Mouse (Mus musculus): ENCODE results near the gene Med24. TPM values are rescaled to one million over a fixed set of nuclear protein-coding genes. Genes with fewer than 3 reads are reported as not detected.
"Not testable (repeated sequence)": the region's sequence is repeated elsewhere in the genome, so short reads cannot be mapped to it uniquely, and the experiment has no call there.

Med24 gene
- total RNA-seq, 2 experiments from 2014 or later, result 14.7 to 30.6 TPM

- no peak for ATAC-seq (replicated peaks; ENCODE audit: low FRiP score, poor library complexity, severe bottlenecking)
These were observed 30.2 kb downstream of the Med24 start for GRCm38 (mm10) chr11:98698849-98699640.

GRCm38 (mm10) chr11:98697225-98697624 lies 32.0 kb downstream of the Med24 start:
- no peak for ATAC-seq (replicated peaks; ENCODE audit: low FRiP score, poor library complexity, severe bottlenecking)

- no peak for ATAC-seq (replicated peaks; ENCODE audit: low FRiP score, poor library complexity, severe bottlenecking)
These were observed 32.6 kb downstream of the Med24 start for GRCm38 (mm10) chr11:98696454-98697216.

- no peak for ATAC-seq (replicated peaks; ENCODE audit: low FRiP score, poor library complexity, severe bottlenecking)
These were observed 33.8 kb downstream of the Med24 start for GRCm38 (mm10) chr11:98695408-98695807.

DNA sequence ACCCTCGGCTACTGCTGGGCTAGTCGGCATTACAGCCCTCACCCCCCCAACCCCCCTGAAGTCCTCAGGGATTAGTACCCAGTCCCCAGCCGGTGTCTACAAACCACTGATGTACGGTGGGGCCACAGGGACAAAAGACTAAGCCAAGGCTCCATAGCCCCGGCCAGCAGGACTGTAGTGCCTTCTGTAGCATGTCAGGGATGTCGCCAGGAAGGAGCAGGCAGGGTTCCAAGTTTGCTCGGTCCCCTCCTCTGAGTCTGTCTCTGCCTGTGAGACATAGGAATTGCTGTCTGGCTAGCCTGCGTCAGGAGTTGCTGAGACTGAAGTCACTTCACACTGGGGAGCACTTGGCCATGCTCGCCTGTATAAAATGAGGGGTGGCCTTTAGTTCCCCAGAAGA lies 34.9 kb downstream of the Med24 start:
- no peak for ATAC-seq (replicated peaks; ENCODE audit: low FRiP score, poor library complexity, severe bottlenecking)

DNA sequence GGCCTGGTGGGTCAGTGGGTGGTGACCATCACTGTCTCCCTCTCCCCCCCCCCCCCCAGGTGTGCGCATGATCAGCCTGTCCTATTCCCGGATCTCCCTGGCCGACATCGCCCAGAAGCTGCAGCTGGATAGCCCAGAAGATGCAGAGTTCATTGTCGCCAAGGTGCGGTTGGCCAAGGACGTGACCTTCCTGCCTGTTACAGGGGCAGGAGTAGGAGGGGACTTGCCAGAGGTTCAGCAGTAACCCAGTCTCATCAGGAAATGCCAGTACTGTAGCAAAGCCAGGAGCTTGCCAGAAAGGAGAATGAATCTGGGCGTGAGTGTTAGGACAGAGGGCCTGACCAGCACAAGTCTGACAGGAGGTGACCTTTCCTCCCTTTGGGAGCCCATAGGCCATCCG lies 35.5 kb downstream of the Med24 start:
- no peak for ATAC-seq (replicated peaks; ENCODE audit: low FRiP score, poor library complexity, severe bottlenecking)

- ATAC-seq (replicated peaks; ENCODE audit: low FRiP score, poor library complexity, severe bottlenecking), result no peak
These were observed 36.0 kb downstream of the Med24 start for GRCm38 (mm10) chr11:98693201-98693600.

GRCm38 (mm10) chr11:98688009-98688408 lies 41.2 kb downstream of the Med24 start:
- no peak for ATAC-seq (replicated peaks; ENCODE audit: low FRiP score, poor library complexity, severe bottlenecking)

DNA sequence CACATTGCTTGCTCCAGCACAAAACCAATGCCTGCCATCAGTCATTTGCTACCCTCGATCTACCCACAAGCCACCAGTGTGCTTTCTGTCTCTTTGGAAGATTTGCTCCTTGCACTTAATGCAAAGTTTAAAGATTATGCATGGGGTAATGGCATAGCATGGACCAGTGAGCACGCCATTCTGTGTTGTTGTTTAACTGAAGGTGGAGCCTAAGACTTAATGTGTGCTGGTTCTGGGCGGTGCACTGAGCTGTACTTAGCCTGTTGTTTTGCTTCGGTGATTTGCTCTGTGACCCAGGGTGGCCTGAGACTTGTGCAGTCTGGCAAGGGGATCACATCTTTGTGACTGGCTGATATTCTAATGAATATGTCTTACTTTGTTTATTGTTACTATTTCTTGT lies 42.3 kb downstream of the Med24 start:
- ATAC-seq (replicated peaks; ENCODE audit: low FRiP score, poor library complexity, severe bottlenecking), result no peak

- no peak for ATAC-seq (replicated peaks; ENCODE audit: low FRiP score, poor library complexity, severe bottlenecking)
These were observed 43.6 kb downstream of the Med24 start for GRCm38 (mm10) chr11:98685642-98686041.

DNA sequence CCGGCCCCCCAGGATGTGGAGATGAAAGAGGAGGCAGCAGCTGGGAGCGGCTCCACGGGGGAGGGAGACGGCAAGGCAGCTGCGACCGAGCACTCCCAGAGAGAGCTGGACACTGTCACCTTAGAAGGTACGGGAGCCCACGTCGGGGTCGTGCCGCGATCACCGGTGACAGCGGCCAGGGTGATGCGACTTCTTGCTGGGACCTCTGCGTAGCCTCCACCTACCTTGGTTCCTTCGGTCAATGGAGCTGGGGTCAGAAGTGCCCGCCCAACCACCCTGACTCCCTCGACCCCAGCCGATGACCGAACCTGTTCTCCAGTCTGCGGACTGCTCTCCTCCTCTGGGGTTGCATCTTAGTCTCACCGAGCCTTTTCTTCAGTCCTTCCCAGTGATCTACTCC lies 46.4 kb downstream of the Med24 start:
- ATAC-seq (replicated peaks; ENCODE audit: low FRiP score, poor library complexity, severe bottlenecking), result peak; percentile 23

- ATAC-seq (replicated peaks; ENCODE audit: low FRiP score, poor library complexity, severe bottlenecking), result peak; percentile 88
These were observed 47.2 kb downstream of the Med24 start, which contains the start of gene Psmd3 for GRCm38 (mm10) chr11:98681786-98682745. Gene Psmd3 (plus strand): TSS chr11:98682554.

- ATAC-seq (replicated peaks; ENCODE audit: low FRiP score, poor library complexity, severe bottlenecking), result no peak
These were observed 48.0 kb downstream of the Med24 start for GRCm38 (mm10) chr11:98681186-98681585.

DNA sequence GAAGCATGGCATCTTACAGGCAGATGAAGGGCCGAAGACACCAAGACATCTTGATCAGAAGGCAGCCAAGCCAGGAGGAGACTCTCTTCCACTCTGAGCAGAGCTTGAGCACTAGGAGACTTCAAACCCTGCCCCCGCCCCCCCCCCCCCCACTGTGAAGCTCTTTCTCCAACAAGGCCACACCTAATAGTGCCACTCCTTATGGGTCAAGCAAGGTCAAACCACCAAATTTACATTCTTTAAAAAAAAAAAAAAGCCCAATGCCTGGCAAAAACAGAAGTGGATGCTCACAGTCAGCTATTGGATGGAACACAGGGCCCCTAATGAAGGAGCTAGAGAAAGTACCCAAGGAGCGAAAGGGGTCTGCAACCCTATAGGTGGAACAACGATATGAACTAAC lies 48.6 kb downstream of the Med24 start:
- ATAC-seq (replicated peaks; ENCODE audit: low FRiP score, poor library complexity, severe bottlenecking), result not testable (repeated sequence)

- ATAC-seq (replicated peaks; ENCODE audit: low FRiP score, poor library complexity, severe bottlenecking), result no peak
These were observed 49.2 kb downstream of the Med24 start for GRCm38 (mm10) chr11:98680023-98680422.

- ATAC-seq (replicated peaks; ENCODE audit: low FRiP score, poor library complexity, severe bottlenecking), result no peak
These were observed 53.3 kb downstream of the Med24 start for GRCm38 (mm10) chr11:98675829-98676363.

GRCm38 (mm10) chr11:98673136-98673535 lies 56.1 kb downstream of the Med24 start:
- ATAC-seq (replicated peaks; ENCODE audit: low FRiP score, poor library complexity, severe bottlenecking), result peak; percentile 82

GRCm38 (mm10) chr11:98672482-98672881 lies 56.8 kb downstream of the Med24 start:
- ATAC-seq (replicated peaks; ENCODE audit: low FRiP score, poor library complexity, severe bottlenecking), result no peak

- peak; percentile 75 for ATAC-seq (replicated peaks; ENCODE audit: low FRiP score, poor library complexity, severe bottlenecking)
These were observed 57.4 kb downstream of the Med24 start for GRCm38 (mm10) chr11:98671857-98672256.

Measured in erythroid progenitor cell, adult 5-6 weeks (primary cell).